ENCODE assay signal across 22 mouse cellular contexts in the genomic region with DNA sequence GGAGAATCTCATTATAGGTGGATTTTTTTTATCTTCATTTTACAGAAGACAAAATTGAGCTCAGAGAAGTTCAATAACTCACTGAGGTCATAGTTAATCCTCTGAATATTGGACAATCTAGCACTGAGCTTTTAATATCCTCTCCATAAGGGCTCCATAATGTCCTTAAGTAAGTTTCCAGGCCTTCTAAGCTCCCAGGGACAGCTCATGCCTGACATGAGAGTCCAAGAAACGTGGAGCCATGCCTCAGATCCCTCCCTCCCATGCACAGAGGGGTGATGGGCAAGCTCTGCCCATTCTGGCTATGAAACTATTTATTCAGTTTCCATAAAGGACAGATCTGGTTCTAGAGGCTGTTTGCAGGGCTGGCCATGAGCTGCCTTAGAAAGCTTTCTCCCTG. TPM values are rescaled to one million over a fixed set of nuclear protein-coding genes. Genes with fewer than 3 reads are reported as not detected.
DNase-seq lines count a peak whose midpoint lies in the region; ATAC-seq and TF ChIP-seq lines count a peak whose summit lies in the region.
"Had no signal": no experiment of that assay in that cellular context is flagged by ENCODE, and none has a peak within 500 bp of the region (broad histone marks: within the 10 kb centered on the region; RNA-seq: fewer than 3 reads in every experiment).

No protein-coding gene starts in this region.

- TF ChIP-seq CTCF in intestine, postnatal 0 days (IDR thresholded peaks at IDR 0.05; ENCODE audit: low read depth), result no peak

- H3K9ac ChIP-seq in intestine, embryonic 14.5 days (ENCODE audit: low read length), result no peak overlapping the region
- H3K9ac ChIP-seq in intestine, postnatal 0 days (ENCODE audit: low read depth, low read length), result no peak overlapping the region
- H3K9ac ChIP-seq in limb, embryonic 13.5 days, result no peak overlapping the region
- H3K9ac ChIP-seq: embryonic facial prominence, embryonic 13.5 days; embryonic facial prominence, embryonic 15.5 days; forebrain, embryonic 12.5 days had no signal

- H3K4me1 ChIP-seq in intestine, embryonic 14.5 days (replicated peaks; ENCODE audit: control insufficient read depth, insufficient read depth, low read length), result 0 out of 2 replicates have a peak, but pooled peaks cover 15% of the 10 kb centered on the region
- H3K4me1 ChIP-seq in intestine, postnatal 0 days (replicated peaks; ENCODE audit: control insufficient read depth, insufficient read depth, low read length), result no peaks in the 10 kb centered on the region
- H3K4me1 ChIP-seq in limb, embryonic 13.5 days, result peaks cover 38% of the 10 kb centered on the region
- peaks cover 50% of the 10 kb centered on the region for H3K4me1 ChIP-seq in limb, embryonic 10.5 days

- 71% methylated on average over 1 of the region's 1 CpGs for WGBS in intestine, embryonic 14.5 days
- 58% methylated on average over 1 of the region's 1 CpGs for WGBS in intestine, postnatal 0 days
- 44% methylated on average over 1 of the region's 1 CpGs for WGBS in limb, embryonic 13.5 days
- 61% methylated on average over 1 of the region's 1 CpGs for WGBS in limb, embryonic 10.5 days

- no peaks in the 10 kb centered on the region for H3K9me3 ChIP-seq in intestine, embryonic 14.5 days (ENCODE audit: control insufficient read depth, low read length)
- no peaks in the 10 kb centered on the region for H3K9me3 ChIP-seq in intestine, postnatal 0 days (ENCODE audit: control insufficient read depth)
- no peaks in the 10 kb centered on the region for H3K9me3 ChIP-seq in limb, embryonic 13.5 days
- H3K9me3 ChIP-seq in limb, embryonic 10.5 days (replicated peaks), result no peaks in the 10 kb centered on the region
- H3K9me3 ChIP-seq: embryonic facial prominence, embryonic 13.5 days; embryonic facial prominence, embryonic 15.5 days; forebrain, embryonic 10.5 days; forebrain, embryonic 12.5 days had no signal

- H3K4me3 ChIP-seq in intestine, embryonic 14.5 days (ENCODE audit: low read depth, low read length), result no peak overlapping the region
- no peak overlapping the region for H3K4me3 ChIP-seq in intestine, postnatal 0 days (ENCODE audit: low read depth, low read length)
- H3K4me3 ChIP-seq in limb, embryonic 13.5 days, result no peak overlapping the region
- H3K4me3 ChIP-seq in limb, embryonic 10.5 days, result no peak overlapping the region
- H3K4me3 ChIP-seq: embryonic facial prominence, embryonic 13.5 days; embryonic facial prominence, embryonic 15.5 days; erythroblast, embryonic 14.5 days; forebrain, embryonic 10.5 days; forebrain, embryonic 12.5 days had no signal

- DNase-seq in intestine, embryonic 14.5 days (ENCODE audit: low spot score), result peak; percentile 43
- no peak for DNase-seq in limb, embryonic 10.5 days (ENCODE audit: low spot score)
- DNase-seq: adrenal gland, adult 2 months; adrenal gland, postnatal 10 days; adrenal gland, postnatal 25 days; cerebellum, adult 11 months; cerebellum, adult 18-20 months; cerebellum, adult 8-10 months; cerebellum, adult 9-11 months; cerebellum, postnatal 14 days; cerebellum, postnatal 36 days; embryo, embryonic 11 days had no signal

- no peak overlapping the region for H3K27ac ChIP-seq in intestine, embryonic 14.5 days (ENCODE audit: low read depth)
- H3K27ac ChIP-seq in intestine, postnatal 0 days (ENCODE audit: low read depth, low read length), result no peak overlapping the region
- no peak overlapping the region for H3K27ac ChIP-seq in limb, embryonic 13.5 days
- no peak overlapping the region for H3K27ac ChIP-seq in limb, embryonic 10.5 days
- H3K27ac ChIP-seq: embryonic facial prominence, embryonic 13.5 days; embryonic facial prominence, embryonic 15.5 days; forebrain, embryonic 10.5 days; forebrain, embryonic 12.5 days had no signal

- no peaks in the 10 kb centered on the region for H3K36me3 ChIP-seq in intestine, embryonic 14.5 days (ENCODE audit: control insufficient read depth, insufficient read depth, low read length)
- H3K36me3 ChIP-seq in intestine, postnatal 0 days (ENCODE audit: control insufficient read depth, insufficient read depth), result no peaks in the 10 kb centered on the region
- H3K36me3 ChIP-seq in limb, embryonic 13.5 days, result no peaks in the 10 kb centered on the region
- no peaks in the 10 kb centered on the region for H3K36me3 ChIP-seq in limb, embryonic 10.5 days
- H3K36me3 ChIP-seq: embryonic facial prominence, embryonic 13.5 days; embryonic facial prominence, embryonic 15.5 days; forebrain, embryonic 10.5 days; forebrain, embryonic 12.5 days had no signal

- H3K27me3 ChIP-seq in intestine, embryonic 14.5 days (replicated peaks; ENCODE audit: control insufficient read depth, insufficient read depth, low read length), result no peaks in the 10 kb centered on the region
- no peaks in the 10 kb centered on the region for H3K27me3 ChIP-seq in intestine, postnatal 0 days (replicated peaks; ENCODE audit: control insufficient read depth, insufficient read depth, low read length)
- H3K27me3 ChIP-seq in limb, embryonic 13.5 days, result peaks cover 50% of the 10 kb centered on the region
- 0 out of 2 replicates have a peak, but pooled peaks cover 3% of the 10 kb centered on the region for H3K27me3 ChIP-seq in limb, embryonic 10.5 days (ENCODE audit: low read depth, poor library complexity, severe bottlenecking)
- H3K27me3 ChIP-seq: embryonic facial prominence, embryonic 13.5 days; embryonic facial prominence, embryonic 15.5 days; forebrain, embryonic 12.5 days had no signal

- H3K4me2 ChIP-seq in intestine, embryonic 14.5 days (ENCODE audit: low read length), result no peak overlapping the region
- no peak overlapping the region for H3K4me2 ChIP-seq in intestine, postnatal 0 days (replicated peaks; ENCODE audit: low read depth)
- no peak overlapping the region for H3K4me2 ChIP-seq in limb, embryonic 13.5 days (replicated peaks)
- H3K4me2 ChIP-seq: embryonic facial prominence, embryonic 13.5 days; embryonic facial prominence, embryonic 15.5 days; forebrain, embryonic 12.5 days had no signal

- no peak for ATAC-seq in intestine, embryonic 14.5 days (replicated peaks; ENCODE audit: low FRiP score, low TSS enrichment, low read depth)
- ATAC-seq in intestine, postnatal 0 days, result no peak
- ATAC-seq in limb, embryonic 13.5 days (ENCODE audit: low FRiP score, low read depth), result 0 out of 2 replicates have a peak, but pooled peaks have one; percentile 57
- no peak for ATAC-seq in inflammation-experienced regulatory T-cells, adult 6 months
- ATAC-seq: forebrain, embryonic 14.5 days; forebrain, embryonic 16.5 days had no signal

RNA-seq across cellular contexts. Expression of gene Pip4k2a, which starts 52.5 kb away (rescaled TPM):
- 10.1 and 10.3 TPM in 2 replicates for polyA plus RNA-seq in intestine, embryonic 14.5 days (2014; fragmentation: Nextera tagmentation; extraction: Ambion mirVana)
- 12.0 and 12.8 TPM in 2 replicates for polyA plus RNA-seq in intestine, postnatal 0 days (2015; fragmentation: Nextera tagmentation; extraction: Ambion mirVana)
- polyA plus RNA-seq in limb, embryonic 13.5 days (2015; fragmentation: Nextera tagmentation; extraction: Ambion mirVana), result 8.5 and 8.6 TPM in 2 replicates
- polyA plus RNA-seq in limb, embryonic 10.5 days (2016; fragmentation: Nextera tagmentation; extraction: Ambion mirVana), result 5.6 and 6.7 TPM in 2 replicates
- 10 to 100 TPM; 16.7 to 23.5 (median 18.4) TPM for polyA plus RNA-seq in inflammation-experienced regulatory T-cells, adult 6 months (2017; shearing (Covaris generic))

RNA-seq across cellular contexts. Expression of gene 4930426L09Rik, which starts 52.7 kb away (rescaled TPM):
- 0.37 and 0.40 TPM in 2 replicates for polyA plus RNA-seq in intestine, embryonic 14.5 days (2014; fragmentation: Nextera tagmentation; extraction: Ambion mirVana)
- 0.27 and 0.47 TPM in 2 replicates for polyA plus RNA-seq in intestine, postnatal 0 days (2015; fragmentation: Nextera tagmentation; extraction: Ambion mirVana)
- polyA plus RNA-seq in limb, embryonic 13.5 days (2015; fragmentation: Nextera tagmentation; extraction: Ambion mirVana), result 0.38 and 0.42 TPM in 2 replicates
- polyA plus RNA-seq in limb, embryonic 10.5 days (2016; fragmentation: Nextera tagmentation; extraction: Ambion mirVana), result 0.20 and 0.25 TPM in 2 replicates
- under 1 TPM; 0.33 to 0.99 (median 0.41) TPM for polyA plus RNA-seq in inflammation-experienced regulatory T-cells, adult 6 months (2017; shearing (Covaris generic))
- polyA plus RNA-seq: erythroblast, embryonic 14.5 days had no signal
